Mouse (Mus musculus) adrenal gland, postnatal 10 days (tissue): ENCODE results near the gene Amdhd1. TPM values are rescaled to one million over a fixed set of nuclear protein-coding genes. Genes with fewer than 3 reads are reported as not detected.
"Not testable (repeated sequence)": the region's sequence is repeated elsewhere in the genome, so short reads cannot be mapped to it uniquely, and the experiment has no call there.

Experiments
- DNase-seq: peaks from one replicate; pipeline ENCODE4 v3.0.0; 2021; ENCODE audit warnings: mixed read lengths
- long read RNA-seq, 2 experiments: library from polyadenylated mRNA; stranded (forward); transcript quantifications; one replicate each; pipeline ENCODE4 v2.0.0; 2021
- total RNA-seq, 2 experiments: library from RNA; stranded (reverse); gene quantifications; 2 replicates each; pipeline ENCODE4 v1.2.3; 2021

The Amdhd1 gene
- 10 to 100 TPM in 1 of 2 experiments, 1 to 10 TPM in 1; 4.7 to 11.4 TPM for total RNA-seq
- long read RNA-seq, experiment 1, transcript Amdhd1-201 (9 exons, 2,421 nt) = major isoform, 19 of 28 reads
- long read RNA-seq, experiment 1, partial matches to known transcripts = 5 of 28 reads
- long read RNA-seq, experiment 1, other reads (novel, unspliced or antisense) = 4 of 28 reads
- long read RNA-seq, experiment 2, partial matches to known transcripts = 0 of 1 reads
- long read RNA-seq, experiment 2, other reads (novel, unspliced or antisense) = 0 of 1 reads

DNA sequence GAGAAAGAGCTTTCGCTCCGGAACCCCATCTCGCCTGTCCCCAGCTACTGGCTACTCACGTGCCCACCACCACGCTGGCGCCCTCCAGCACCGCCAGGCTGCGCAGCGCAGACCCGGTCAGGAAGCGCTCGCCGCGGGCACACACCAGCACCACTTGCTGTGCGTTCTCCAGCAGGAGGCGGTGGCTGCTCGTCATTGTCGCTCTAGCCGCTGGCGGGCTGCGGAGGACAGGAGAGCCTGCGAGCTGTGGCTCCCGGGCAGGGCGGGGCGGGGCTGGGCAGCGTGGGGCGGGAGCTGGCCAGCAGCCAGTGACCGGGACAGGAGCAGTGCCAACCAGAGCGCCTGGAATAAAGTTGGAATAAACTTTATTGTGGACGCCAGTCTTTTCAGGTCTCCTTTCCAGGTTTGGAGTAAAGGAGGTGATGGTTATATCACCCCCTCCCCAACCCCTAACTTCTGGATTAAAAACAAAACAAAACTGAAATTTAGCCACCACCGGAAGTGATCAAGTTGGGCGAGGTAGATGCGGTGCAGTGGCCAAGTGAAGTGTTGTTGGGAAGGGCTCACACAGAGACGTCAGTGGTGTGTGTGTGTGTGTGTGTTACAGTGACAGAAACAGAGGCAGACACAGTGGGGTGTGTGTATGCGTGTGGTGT lies at the start of gene Amdhd1:
TSS of gene Amdhd1 (minus strand) at position 259 of the 656 bp plus-strand sequence.
- peak; percentile 92 for DNase-seq

DNA sequence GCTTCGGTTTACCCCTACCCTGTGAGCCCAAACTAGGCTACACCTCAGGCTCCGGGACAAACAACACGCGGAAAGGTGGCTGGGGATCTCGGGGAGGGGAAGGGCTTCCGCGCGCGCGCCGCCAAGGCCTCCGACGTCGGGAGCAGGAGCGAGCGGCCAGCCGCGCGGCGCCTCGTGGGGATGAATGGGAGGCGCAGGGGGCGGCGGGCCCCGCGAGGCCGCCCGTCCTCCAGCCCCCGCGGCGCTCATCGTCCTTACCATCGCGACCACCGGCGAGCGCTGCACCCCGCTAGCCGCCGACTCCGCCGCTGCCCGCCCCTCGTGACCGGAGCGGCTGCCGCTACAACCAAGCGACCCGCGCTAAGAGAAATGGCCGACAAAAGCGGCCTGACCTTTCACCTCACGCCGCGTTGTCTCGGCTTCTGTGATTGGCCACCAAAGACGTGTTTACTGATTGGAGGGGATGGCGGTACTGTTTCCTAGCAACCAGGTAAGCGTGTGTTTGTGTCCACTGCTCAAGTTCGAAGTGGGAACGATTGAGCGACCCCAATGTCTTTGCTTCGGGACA lies 49.5 kb upstream of the Amdhd1 start, which contains the start of gene Snrpf:
TSS of gene Snrpf (minus strand) at position 426 of the 568 bp plus-strand sequence.
- DNase-seq = peak; percentile 93

DNA sequence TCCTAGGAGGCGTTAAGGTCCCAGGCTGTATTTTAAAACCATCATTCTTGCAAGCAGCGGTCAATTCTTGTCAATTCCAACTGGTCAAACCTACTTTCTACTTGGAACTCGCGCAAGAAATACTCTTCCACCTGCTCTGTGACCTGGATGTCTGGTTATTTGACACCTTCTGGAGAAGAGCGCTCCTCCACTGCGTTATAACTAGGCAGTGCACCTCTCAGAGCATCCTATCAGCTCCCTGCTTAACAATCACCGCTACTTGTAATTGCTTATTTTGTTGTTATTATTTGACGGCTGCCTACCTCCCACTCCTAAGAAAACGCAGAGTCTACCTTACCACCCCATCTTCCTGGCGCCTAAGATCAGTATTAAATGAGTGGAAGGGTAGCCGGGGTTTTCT lies 49.0 kb upstream of the Amdhd1 start:
- no peak for DNase-seq

DNA sequence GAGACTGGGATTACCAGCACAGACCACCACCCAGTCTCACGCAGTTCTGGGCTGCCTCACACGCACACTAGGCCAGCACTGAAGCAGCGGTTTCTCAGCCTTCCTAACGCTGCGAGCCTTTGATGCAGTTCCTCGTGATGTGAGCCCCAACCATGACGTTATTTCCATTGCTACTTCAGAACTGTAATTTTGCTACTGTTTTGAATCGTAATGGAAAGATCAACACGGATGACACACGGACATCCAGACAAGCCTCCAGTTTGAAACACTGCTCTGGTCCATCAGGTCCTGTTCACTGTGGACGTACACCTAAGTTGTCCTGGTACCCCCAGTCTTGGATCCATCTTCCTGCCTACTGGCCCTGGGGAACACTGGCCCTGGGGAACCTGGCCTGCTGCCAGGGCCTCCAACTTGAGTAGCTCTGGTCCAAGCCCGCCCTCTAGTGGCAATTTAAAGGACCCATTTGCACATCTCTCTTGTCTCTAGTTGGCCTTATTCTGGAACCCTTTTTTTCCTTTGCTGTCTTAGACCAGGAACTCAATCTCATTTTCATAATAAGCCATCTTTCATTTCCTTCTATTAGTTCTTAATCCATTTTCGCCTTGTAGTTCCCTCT lies 37.5 kb upstream of the Amdhd1 start:
- DNase-seq = peak; percentile 86

DNA sequence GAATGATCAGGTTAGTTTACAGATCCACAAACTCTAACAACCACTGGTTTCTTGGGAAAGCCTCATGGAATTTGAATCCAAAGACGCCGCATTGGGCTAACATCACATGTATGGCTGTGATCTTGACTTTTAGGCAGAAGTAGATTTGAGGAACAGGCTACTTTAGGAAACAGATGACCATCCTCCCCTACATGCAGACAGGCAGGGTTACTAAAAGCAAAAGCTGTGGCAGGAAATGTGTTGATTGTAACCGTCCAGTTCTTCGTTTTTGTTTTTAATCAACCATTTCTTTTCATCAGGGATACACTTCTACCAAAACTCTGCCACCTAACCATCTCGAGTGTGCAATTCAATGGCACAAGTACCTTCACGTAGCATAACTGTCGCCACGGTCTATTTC lies 36.1 kb upstream of the Amdhd1 start:
- DNase-seq = no peak

DNA sequence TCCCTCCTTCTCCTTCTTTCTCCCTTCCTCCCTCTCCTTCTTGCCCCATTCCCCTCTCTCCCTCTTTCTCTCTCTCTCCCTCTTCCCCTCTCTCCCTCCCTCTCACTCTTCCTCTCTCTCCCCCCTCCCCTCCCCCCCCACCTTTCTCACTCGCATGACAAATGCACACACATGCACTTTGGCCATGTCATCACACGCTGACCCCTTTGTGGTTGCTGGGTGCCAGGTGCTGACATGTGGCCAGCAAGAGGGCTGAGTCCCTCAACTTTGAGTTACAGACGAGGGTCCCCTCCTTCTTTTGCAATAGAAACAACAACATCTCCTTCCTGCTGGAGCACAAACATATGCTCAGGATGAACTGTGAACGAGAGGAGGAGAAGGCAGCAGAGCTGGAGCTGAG lies 35.1 kb upstream of the Amdhd1 start:
- no peak for DNase-seq

DNA sequence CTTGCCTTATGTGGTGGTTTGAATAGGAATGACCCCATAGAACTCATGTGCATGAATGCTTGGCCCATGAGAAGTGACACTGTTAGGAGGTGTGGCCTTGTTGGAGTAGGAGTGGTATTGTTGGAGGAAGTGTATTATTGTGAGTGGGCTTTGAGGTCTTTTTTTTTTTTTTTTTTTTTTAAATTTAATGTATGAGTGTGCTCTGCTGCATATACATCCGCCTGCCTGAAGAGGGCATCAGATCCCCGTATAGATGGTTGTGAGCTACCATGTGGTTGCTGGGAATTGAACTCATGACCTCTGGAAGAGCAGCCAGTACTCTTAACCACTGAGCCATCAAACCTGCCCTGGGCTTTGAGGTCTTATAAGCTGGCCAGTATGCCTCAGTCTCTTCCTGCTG lies 32.4 kb upstream of the Amdhd1 start:
- DNase-seq = no peak

DNA sequence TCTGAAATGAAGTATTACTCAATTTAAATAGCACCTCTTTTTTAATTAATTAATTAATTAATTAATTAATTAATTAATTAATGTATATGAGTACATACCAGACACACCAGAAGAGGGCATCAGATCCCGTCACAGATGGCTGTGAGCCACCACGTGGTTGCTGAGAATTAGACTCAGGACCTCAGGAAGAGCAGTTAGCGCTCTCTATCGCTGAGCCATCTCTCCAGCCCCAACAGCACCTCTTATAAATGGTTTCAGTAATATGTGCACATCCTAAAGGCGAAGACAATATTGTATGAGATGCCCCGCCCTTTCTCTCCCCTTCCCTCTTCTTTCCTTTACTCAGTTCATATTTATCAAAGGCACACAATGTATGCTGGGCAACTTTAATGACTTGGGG lies 28.8 kb upstream of the Amdhd1 start:
- DNase-seq = no peak

DNA sequence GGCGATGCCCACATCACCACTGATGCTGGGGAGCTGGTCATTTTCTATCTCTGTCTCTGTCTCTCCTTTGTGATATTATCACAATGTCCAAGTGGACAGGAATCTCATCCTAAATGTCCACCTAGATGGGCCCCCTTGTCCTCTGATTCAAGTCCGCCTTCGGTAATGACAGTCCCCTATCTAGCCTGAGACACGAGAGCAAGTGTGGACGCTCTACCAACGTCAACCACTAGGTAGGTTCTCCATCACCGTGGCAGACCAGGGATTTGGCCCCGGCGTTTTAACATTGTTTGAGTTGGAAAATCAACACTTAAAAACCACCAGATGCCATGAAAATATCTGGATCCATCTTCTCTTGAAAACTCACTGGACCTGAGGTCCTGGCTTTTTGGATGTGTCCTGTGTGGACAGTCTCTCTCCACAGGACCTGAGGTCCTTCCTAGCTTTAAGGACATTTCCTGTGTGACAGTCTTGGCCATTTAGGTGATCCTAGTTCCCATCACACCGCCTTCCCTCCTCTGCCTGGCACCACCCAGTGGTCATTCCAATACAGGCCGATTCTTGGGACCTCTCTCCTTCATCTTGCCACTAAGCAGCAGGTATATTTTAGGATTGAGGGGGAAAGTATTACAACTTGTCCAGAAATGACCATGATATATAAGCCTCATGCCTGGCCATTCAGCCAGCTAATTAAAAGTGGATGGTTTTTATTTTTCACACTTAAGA lies 28.2 kb upstream of the Amdhd1 start:
- DNase-seq = no peak

DNA sequence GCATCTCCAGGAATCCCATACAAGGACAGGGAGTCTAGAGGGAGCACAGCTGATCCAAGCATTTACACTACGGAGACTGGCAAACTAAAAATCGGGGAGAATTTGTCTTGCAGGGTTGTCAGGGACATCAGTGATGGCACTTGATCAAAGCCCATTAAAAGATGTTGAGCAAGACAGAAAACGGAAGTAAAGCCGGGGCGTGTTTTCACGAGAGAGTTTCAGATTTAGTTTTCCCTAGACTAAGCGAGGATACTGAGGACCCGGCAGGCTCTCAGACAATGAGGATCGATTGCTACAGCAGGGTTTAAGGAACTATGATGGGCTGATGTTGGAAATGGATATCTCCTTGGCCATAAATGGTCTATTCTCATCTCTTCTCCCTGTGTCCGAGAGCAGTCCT lies 27.2 kb upstream of the Amdhd1 start:
- DNase-seq = no peak

DNA sequence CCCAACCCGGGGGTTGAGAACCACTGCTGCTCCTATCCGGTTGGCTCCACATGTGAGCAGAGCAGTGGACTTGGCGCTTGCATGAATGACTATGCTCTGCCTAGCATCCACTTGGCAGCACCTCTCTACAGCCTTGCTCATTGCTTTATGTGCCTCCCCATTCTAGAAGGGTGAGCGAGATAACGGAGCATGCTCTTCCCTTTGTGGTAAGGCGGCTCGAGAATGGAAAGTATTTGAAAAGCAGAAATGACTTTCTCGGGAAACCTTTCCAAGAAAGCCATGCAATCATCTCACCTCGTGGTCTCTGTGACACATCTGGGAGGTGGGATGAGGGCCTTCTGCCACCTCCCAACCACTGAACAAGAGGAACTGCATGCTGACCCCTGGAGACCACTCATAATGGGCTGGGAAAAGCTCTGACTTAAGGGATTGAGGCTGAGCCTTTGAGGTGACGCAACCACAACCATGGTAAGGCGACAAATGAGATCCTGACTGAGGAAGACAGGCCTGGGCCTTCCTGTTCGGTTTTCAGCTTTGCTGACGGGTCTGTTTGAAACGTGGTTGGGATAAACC lies 24.8 kb upstream of the Amdhd1 start:
- DNase-seq = no peak

DNA sequence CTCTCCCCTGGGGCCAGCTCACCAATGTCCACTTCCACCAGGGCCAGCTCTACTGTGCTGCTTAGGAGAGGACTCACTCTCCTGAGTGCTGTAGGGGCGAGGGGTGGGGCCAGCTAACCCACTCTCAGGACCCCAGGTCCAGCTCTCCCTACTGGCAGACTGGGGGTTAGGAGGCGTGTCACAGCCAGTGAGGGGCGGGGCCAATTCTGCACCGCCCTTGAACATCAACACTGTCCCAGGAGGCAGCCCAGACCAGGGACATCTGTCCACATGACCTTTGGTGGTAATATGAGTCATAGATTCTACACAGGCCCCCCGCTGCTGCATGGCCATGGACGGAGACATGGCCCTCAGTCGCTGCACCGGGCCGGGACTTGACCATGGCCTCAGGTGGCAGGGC lies 20.0 kb upstream of the Amdhd1 start:
- peak; percentile 69 for DNase-seq

DNA sequence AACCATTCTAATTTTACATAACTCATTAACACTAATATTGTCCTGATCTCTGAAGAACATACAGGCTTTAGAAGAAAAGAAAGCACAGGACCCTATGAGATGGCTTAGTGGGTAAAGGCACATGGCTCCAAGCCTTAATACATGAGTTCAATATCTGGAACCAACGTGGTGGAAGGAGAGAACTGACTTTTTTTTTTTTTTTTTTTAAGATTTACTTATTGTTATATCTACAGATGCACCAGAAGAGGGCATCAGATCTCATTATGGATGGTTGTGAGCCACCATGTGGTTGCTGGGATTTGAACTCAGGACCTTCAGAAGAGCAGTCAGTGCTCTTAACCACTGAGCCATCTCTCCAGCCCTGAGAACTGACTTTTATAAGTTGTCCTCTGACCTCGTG lies 18.1 kb upstream of the Amdhd1 start:
- not testable (repeated sequence) for DNase-seq

DNA sequence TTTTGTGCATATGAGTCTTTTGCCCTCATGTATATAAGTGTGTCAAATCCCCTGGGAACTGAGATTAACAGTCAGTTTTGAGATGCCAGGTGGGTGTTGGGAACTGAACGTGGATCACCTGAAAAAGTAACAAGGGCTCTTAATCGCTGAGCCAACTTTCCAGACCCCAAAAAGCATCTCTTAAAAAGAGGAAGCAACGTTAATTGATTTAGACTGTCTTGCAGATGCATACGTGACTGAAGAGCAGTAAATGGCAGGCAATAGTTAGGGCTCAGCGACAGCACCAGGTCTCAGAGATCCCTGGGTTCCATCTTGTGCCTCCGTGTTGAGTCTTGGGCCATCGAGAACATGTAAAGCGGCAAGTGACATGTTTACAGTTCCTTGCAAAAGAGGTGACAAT lies 12.8 kb upstream of the Amdhd1 start:
- DNase-seq = no peak

DNA sequence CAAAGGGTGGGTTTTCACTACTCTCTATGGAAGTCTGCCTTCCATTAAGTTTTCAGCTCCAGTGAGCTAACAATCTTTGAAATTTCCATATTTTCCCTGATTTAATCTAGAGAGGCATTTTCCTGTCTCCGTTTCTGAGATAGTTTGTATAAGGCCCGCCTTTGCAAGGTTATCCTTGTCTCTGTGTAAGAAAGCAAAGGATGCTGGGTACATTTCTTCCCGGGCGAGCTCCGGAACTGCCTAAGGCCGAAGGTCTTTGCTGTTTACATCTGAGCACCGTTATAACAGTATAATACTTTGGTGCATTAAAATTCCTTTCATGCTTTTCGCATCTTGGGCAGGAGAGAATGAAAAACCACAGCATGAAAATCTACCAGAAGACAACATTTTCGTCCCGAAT lies 10.0 kb upstream of the Amdhd1 start:
- no peak for DNase-seq

DNA sequence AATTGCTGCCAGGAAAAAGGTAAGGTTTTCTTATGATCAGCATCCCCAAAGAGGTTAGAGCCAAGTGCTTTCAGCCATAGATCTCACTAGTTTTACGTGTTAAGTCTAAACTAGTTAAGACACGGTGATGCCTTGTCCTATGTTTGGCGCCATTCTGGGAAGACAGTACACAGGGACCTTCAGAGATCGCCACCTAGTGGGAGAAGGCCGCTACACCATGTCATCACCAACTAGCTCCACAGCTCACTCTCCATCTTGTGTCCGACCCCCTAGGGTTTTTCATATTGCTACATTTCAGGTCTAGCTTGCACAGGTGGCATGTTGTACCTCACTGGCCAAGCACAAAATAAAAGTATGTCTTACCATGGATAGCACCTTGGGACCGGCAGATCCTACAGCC lies 9.2 kb upstream of the Amdhd1 start:
- peak; percentile 82 for DNase-seq

DNA sequence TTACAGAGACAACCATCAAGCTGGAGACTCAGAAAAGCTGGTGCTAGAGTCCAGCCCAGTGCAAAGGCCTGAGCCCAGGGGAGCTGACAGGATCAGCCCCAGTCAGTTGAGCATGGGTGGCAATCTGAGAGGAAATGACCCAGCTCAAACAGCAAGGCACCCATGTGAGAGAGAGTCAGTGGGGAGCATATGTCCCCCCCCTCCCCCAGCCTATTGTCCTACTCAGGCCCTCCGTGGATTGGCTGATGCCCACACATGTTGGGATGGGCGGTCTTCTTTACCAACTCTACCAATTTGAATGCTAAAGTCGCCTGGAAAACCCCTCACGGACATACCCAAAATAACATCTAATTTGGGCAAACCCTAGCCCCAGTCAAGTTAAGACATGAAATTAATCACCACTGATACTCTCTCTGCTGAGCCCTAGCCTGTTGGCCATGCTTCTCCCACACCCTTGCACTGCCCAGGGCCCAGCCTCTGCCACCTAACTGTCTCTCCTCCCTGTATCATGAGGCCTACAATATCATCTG lies 8.0 kb upstream of the Amdhd1 start:
- DNase-seq = no peak

DNA sequence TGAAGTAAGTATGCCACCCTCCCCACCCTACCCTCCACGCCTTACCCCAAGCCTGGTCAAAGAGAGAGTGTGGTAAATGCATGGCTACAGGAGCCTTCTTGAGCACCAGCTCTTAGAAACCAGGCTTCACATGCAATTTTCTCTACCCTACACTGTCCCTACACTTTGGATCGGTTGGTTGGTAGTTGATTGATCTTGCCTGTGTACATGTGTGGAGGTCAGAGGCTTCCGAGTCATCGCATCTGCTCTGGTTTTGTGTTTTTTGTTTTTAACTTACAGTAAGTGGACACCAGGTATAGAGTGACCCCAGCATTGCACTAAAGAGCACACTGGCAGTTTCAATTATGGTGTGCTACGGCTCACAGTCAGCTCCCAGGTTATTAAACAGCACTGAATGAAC lies 4.3 kb upstream of the Amdhd1 start:
- no peak for DNase-seq

DNA sequence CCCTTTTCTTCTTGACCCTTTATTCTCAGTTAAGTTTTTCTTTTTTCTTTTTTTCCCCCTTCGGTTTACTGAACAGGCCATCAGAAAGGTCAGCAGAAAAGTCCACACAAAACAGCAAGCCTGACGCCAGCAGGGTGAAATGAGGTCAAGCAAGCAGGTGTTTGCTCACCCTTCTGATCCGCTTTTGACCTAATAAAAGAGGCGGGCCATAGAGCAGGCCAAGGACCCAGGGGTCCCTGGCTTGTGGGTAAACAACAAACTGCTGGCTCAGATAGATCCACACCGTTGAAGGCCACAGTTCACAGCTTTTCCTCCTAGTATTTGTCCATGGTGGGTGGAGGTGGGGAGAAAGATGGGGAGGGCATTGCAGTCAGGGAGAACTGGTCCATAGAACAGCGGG lies 3.3 kb upstream of the Amdhd1 start:
- DNase-seq = peak; percentile 17

DNA sequence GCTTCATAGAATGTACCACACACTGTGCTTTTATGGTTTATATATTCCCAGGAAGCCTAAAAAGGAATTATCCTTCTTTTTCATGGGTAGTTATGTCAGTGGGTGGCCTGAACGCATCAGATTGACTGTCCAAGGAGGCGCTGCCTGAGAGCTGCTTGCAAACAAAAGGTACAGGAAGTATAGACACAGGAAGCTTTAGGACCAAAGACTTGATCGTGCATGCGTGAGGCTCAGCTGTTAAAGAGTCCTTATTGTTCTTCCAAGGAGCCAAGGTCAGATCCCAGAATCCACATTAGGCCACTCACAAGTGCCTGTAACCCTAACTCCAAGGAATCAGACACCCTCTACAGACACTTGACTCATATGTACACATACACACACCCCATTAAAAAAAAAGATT lies 2.5 kb upstream of the Amdhd1 start:
- DNase-seq = no peak

DNA sequence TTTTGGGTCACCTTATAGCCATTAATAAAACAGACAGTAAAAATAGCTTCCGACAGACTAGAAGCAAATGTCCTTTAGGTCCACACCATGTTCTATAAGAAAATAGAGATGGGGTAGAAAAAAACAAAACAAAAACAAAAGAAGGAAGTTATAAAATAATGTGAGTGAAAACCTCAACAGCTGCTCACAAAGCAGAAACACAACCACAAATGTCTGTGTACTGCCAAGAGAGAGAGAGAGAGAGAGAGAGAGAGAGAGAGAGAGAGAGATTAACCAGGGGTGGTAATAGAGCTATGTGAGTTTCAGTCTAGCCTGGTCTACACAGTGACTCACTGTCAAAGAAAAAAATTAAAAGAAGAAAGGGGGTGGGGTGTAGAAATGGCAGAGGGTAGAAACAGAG lies 1.8 kb upstream of the Amdhd1 start:
- DNase-seq = no peak
